Mouse (Mus musculus): ENCODE measurements around the gene Olfr523.
"Not testable (repeated sequence)": the region's sequence is repeated elsewhere in the genome, so short reads cannot be mapped to it uniquely, and the experiment has no call there.

Gene Olfr523

DNA sequence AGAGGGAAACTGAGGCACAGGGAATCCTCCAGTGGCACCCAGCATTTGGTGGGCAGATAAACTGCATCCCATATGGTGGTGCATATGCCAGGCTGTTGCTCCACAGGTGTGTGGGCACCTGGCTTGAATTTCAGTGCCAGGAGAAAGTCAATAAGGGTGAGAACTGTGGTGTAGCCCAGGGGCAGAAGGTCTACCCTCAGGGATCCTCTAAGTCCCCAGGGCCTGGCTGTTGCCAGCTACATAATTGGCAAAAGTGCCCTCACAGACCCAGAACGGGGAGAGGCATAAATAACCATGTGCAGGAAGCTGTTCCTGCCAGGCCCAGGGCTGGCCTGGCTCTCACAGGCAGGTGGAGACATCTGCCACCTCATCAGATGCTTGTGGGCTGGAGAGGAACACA, at the start of gene Olfr523:
Olfr523 (plus strand) TSS at position 282 of the 400 bp plus-strand sequence.
- in situ Hi-C loops (cut with MboI; ENCODE audit: low pct_unique_long_range_greater_than_20kb in 1 of 2, low sequenced_read_pairs in 2 of 2, unreplicated experiment in 1 of 2), result no loop called here

DNA sequence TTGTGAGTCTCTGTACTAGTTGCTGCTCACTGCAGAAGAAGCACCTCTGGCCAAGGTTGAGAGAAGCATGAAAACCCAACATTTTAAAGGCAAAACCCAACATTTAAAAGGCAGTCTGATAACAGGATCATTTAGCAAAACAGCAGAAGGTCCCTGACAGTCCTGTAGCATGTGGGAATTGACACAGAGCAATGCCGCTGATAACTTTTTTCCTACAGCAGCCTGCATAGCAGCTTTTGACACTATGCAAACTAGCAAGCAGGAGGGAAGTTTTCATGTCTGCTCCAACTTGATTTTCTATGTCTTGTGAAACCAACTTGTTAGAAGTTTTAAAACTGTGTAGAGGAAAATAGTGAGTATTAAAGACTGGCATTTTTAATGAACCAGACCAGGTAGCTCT, 48.6 kb upstream of the Olfr523 start:
- in situ Hi-C loops (cut with MboI; ENCODE audit: low pct_unique_long_range_greater_than_20kb in 1 of 2, low sequenced_read_pairs in 2 of 2, unreplicated experiment in 1 of 2), result no loop called here

DNA sequence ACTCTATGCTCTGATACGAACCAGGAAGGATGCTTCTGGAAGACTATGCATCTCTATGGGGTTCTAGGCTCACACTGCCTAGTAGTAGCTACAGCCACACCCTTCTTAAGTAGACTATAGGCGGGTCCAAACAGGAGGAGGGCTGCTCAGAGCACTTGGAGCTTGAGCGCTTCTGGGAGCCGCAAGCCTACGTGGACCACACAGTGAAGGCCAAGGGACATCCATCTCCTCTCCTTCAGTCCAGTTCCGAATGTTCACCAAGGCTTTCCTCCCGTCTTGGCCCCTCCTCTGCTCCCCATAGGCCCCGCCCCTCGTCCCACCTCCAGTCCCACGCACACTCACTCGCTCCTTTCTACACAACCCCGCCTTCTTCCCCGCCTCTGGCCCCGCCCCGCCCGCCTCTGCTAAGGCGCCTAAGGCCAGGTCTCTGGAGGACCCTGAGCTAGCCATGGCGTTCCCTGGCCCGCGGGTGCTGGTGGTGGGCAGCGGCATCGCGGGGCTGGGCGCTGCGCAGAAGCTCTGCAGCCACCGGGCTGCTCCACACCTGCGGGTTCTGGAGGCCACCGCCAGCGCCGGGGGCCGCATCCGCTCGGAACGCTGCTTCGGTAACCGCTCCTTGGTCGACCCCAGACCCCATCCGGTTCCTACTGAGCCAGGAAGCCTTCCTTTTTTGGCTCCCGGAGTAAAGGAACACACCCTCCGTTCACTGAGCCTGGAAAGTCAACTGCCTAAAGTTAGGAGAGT, 47.6 kb upstream of the Olfr523 start:
- in situ Hi-C loops (cut with MboI; ENCODE audit: low pct_unique_long_range_greater_than_20kb in 1 of 2, low sequenced_read_pairs in 2 of 2, unreplicated experiment in 1 of 2), result no loop called here

DNA sequence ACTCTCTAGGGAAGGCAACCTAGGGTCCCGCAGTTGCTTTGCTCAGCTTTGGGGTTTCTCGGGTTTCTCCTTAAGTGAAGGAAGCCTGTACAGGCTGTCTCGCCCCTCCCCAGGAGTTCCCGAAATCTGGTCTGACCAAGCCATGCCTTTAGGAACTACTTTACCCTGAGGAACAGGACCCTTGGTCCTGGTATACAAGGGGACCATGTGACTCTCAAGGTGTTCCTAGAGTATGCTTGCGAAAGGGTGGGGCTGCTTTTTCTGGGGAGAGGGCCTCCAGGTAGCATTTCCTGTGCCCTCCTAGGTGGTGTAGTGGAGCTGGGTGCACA, 47.0 kb upstream of the Olfr523 start:
- in situ Hi-C loops (cut with MboI; ENCODE audit: low pct_unique_long_range_greater_than_20kb in 1 of 2, low sequenced_read_pairs in 2 of 2, unreplicated experiment in 1 of 2), result no loop called here

- in situ Hi-C loops (cut with MboI; ENCODE audit: low pct_unique_long_range_greater_than_20kb in 1 of 2, low sequenced_read_pairs in 2 of 2, unreplicated experiment in 1 of 2), result no loop called here
Measured at GRCm38 (mm10) chr7:140126934-140127333, 46.1 kb upstream of the Olfr523 start.

DNA sequence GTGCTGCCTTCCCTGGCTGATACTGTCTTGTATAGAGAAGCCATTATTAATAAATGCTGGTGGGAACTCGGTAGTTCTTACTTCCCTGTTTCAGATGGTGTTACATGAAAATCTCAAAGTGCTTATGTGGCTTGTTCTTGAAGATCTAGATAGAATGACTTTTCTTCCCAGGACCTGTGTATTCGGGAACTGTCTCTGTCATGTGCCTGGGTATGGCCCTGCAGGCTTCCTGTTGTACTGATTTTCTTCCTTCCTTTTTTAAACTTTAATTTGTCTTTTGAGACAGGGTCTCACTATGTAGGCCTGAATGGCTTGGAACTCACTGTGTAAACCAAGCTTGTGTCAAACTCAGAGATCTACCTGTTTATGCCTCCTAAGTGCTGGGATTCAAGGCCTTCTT, 45.1 kb upstream of the Olfr523 start:
- in situ Hi-C loops (cut with MboI; ENCODE audit: low pct_unique_long_range_greater_than_20kb in 1 of 2, low sequenced_read_pairs in 2 of 2, unreplicated experiment in 1 of 2), result no loop called here

DNA sequence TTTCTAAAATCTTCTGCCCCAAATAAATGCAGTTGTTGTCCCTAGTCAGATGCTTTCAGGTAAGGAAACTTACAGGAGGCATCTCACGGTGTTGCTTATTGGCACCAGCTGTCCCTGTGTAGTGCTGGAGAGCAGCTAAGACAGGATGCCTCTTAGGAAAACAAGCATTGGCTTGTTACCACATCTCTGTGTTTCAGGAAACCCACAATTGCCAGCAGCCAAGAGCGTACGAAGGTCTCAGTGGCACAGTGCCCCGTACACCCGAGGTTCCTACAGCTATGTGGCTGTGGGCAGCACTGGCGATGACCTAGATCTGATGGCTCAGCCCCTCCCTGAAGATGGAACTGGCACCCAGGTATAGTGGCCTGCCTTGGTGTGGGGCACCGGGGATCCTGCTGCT, 40.8 kb upstream of the Olfr523 start:
- in situ Hi-C loops (cut with MboI; ENCODE audit: low pct_unique_long_range_greater_than_20kb in 1 of 2, low sequenced_read_pairs in 2 of 2, unreplicated experiment in 1 of 2), result not testable (repeated sequence)

- in situ Hi-C loops (cut with MboI; ENCODE audit: low pct_unique_long_range_greater_than_20kb in 1 of 2, low sequenced_read_pairs in 2 of 2, unreplicated experiment in 1 of 2), result not testable (repeated sequence)
Measured at GRCm38 (mm10) chr7:140134033-140134432, 39.0 kb upstream of the Olfr523 start.

GRCm38 (mm10) chr7:140135106-140135770, 37.8 kb upstream of the Olfr523 start:
- in situ Hi-C loops (cut with MboI; ENCODE audit: low pct_unique_long_range_greater_than_20kb in 1 of 2, low sequenced_read_pairs in 2 of 2, unreplicated experiment in 1 of 2), result no loop called here

GRCm38 (mm10) chr7:140137135-140138020, 35.6 kb upstream of the Olfr523 start, which contains the start of gene Mtg1:
Gene Mtg1 (plus strand): TSS chr7:140137564.
- in situ Hi-C loops (cut with MboI; ENCODE audit: low pct_unique_long_range_greater_than_20kb in 1 of 2, low sequenced_read_pairs in 2 of 2, unreplicated experiment in 1 of 2), result no loop called here

DNA sequence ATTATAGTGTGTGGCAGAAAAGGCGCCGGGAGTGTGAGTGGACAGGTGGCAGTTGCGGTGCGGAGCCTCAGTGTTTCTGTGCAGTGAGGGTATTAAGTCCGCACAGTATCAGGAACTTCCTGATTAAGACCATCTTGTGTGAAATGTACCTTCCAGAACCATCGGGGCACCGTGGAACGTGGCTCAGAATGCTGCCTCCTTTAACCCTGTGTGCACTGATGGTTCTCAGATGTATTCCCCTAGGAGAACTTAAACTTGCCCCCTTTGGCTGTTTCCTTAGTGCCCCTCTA, 35.1 kb upstream of the Olfr523 start:
- in situ Hi-C loops (cut with MboI; ENCODE audit: low pct_unique_long_range_greater_than_20kb in 1 of 2, low sequenced_read_pairs in 2 of 2, unreplicated experiment in 1 of 2), result no loop called here

GRCm38 (mm10) chr7:140141350-140141749, 31.7 kb upstream of the Olfr523 start:
- in situ Hi-C loops (cut with MboI; ENCODE audit: low pct_unique_long_range_greater_than_20kb in 1 of 2, low sequenced_read_pairs in 2 of 2, unreplicated experiment in 1 of 2), result no loop called here

DNA sequence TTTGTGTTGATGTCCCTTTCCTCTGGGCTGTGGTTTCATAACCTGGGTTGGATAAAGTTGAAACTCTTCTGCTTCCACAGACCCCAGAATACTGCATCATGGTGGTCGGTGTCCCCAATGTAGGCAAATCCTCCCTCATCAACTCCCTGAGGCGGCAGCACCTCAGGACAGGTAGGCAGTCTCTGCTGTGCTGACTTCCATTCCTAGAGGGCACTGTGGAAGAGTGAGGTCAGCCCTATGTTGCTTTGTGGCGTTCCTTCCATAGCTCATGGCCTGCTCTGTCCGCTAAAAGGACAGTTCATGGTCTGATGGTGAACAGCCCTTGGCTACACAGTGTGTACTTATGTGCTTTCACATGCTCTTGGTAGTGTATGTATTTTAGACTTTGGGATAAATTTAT, 28.5 kb upstream of the Olfr523 start:
- in situ Hi-C loops (cut with MboI; ENCODE audit: low pct_unique_long_range_greater_than_20kb in 1 of 2, low sequenced_read_pairs in 2 of 2, unreplicated experiment in 1 of 2), result no loop called here

DNA sequence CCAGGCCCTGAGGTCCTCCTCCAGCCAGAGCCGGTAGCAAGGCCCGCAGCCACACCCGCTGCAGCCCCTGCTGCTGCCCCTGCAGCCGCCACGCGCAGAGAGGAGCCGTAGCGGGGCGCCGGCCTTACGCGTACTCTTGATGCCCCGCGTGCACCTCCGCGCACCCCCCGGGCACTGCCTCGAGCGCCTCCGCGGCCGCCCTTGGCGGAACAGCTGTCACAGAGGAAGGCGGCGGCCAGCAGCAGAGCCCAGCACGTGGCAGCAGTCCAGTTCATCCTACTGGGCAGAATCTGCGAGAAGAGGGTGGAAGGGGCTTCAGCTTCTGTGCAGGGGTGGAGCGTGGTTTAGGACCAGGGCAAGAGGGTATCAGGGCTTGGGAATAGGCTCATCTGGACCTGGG, 19.6 kb upstream of the Olfr523 start:
- in situ Hi-C loops (cut with MboI; ENCODE audit: low pct_unique_long_range_greater_than_20kb in 1 of 2, low sequenced_read_pairs in 2 of 2, unreplicated experiment in 1 of 2), result no loop called here

DNA sequence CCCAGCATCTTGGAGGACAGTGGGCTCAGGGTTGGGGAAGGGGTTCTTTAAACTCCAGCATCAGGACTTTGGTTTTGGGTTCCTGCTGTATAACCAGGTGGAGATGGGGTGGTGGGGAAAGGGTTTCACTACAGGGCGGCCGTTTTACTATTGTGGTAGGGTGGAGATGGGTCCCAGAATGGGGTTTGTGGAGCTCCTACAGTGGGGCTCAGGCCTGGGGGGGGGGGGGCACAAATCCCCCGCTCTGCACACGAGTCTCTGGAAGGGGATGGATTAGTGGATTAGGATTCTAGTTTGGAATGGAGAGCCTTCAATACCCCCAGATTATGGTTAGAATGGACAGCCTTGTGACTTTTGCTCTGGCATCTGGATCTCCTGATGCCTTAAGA, 19.2 kb upstream of the Olfr523 start:
- in situ Hi-C loops (cut with MboI; ENCODE audit: low pct_unique_long_range_greater_than_20kb in 1 of 2, low sequenced_read_pairs in 2 of 2, unreplicated experiment in 1 of 2), result no loop called here

GRCm38 (mm10) chr7:140154218-140154927, 18.6 kb upstream of the Olfr523 start, which contains the start of gene Sprn:
Gene Sprn (minus strand): TSS chr7:140154877.
- in situ Hi-C loops (cut with MboI; ENCODE audit: low pct_unique_long_range_greater_than_20kb in 1 of 2, low sequenced_read_pairs in 2 of 2, unreplicated experiment in 1 of 2), result no loop called here

DNA sequence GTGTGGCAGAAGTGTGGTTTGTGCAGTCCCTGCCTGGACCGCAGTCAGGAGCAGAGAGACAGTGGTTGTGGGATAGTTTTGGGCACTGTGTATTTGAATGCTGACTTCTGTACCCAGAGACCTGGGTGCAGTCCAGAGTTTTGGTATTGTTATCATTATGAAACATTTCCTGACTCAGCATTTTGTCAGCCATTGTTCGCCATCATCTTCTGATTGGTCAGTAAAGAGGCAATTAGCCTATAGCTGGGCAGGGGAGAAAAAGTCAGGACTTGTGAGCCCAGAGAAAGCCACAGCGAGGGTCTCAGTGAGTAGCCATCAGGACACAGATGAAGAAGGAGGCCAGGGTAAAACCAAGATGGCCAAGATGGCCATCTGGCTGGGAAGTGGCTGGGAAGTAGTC, 12.7 kb upstream of the Olfr523 start:
- in situ Hi-C loops (cut with MboI; ENCODE audit: low pct_unique_long_range_greater_than_20kb in 1 of 2, low sequenced_read_pairs in 2 of 2, unreplicated experiment in 1 of 2), result no loop called here

- in situ Hi-C loops (cut with MboI; ENCODE audit: low pct_unique_long_range_greater_than_20kb in 1 of 2, low sequenced_read_pairs in 2 of 2, unreplicated experiment in 1 of 2), result no loop called here
Measured at GRCm38 (mm10) chr7:140164664-140165063, 8.4 kb upstream of the Olfr523 start, which contains the start of gene Olfr522. Gene Olfr522 (minus strand): TSS chr7:140164764.

DNA sequence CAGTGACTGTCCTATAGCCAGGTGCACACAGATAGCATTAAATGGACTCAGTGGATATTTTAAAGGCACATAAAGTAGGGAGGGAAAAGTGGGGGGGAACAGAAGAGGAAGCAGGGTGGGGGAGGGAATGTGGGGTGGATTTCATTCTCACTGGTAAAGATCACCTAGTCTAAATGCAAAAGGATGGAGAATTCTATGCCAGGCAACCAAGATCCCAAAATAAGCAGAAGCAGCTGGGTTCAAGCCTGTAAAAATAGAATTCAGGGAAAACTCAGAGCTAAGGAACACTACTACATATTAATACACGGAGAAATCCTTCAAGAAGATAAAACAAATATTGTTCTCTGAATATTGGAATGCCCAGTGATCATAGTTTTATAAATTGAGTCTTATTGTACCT, 5.1 kb upstream of the Olfr523 start:
- in situ Hi-C loops (cut with MboI; ENCODE audit: low pct_unique_long_range_greater_than_20kb in 1 of 2, low sequenced_read_pairs in 2 of 2, unreplicated experiment in 1 of 2), result no loop called here
